Mouse (Mus musculus): ENCODE results near the gene Usp50.

Gene Usp50

GRCm38 (mm10) chr2:126663481-126663880, 119.8 kb downstream of the Usp50 start:
- peak; percentile 48 for DNase-seq (ENCODE audit: low spot score)

Data from T-cell, adult 2 months (primary cell).